Mouse (Mus musculus): ENCODE measurements around the gene Ccdc61. TPM values are rescaled to one million over a fixed set of nuclear protein-coding genes. Genes with fewer than 3 reads are reported as not detected.

The Ccdc61 gene
- polyA plus RNA-seq, 1 experiment from 2014 or later = 17.4 TPM

DNA sequence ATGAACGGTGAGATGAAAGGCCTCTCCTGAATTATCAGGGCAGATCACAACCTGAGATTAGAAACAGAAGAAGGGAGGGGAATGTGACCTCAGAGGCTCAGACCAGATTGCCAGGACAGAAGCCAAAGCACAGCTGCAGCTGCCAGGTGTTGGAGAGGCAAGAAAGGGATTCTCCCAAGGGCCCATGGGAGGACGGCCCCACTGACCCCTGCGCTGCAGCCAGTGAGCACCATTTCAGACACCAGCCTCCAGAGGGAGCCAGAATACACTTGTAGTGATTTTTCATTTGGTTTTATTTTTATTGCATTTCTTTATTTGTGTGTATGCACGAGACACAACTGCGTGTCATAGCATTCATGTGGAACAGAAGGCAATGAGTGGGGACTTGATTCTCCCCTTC, 13.7 kb downstream of the Ccdc61 start:
- no peak overlapping the region for H3K27ac ChIP-seq (ENCODE audit: low read depth, low read length)

DNA sequence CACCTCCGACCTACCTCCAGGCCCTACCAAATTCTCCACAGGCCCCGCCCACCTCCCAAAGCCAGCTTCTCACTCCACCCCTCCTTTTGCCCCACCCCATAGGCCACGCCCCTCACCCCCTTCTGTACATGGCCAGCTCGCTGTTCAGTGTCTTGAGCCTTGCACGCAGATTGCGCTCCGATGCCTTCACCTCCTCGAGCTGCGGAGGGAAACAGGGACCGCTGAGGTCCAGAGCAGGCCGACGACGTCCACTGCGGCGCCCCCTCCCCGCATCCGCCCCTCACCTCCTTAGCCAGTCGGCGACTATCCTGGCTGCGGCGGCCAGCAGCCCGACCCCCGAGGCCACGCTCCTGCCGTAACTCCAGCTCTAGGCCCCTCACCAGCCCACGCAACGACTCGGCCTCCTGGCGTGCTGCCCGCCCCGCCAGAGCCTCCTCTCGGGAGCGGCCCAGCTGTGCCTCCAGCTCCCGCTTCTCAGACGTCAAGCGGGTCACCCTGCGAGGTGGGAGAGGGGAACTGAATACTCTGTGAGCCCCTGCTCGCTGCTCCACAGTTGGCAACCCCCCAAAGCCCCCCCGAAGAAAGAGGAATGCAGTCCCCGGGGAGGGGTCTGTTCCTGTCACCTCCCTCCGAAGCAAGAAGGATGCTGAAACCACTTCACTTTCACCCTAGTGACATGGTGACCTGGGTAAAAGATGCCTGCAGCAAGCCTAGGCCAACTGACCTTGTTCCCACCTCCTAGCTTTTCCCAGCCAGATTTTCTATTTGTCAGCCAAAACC, 16.4 kb downstream of the Ccdc61 start:
- Histone ChIP-seq H3K4me2 (ENCODE audit: low read length) (peak overlapping the region; percentile 77), H3K9ac (ENCODE audit: low read length) (peak overlapping the region; percentile 68), H3K27me3 (replicated peaks; ENCODE audit: control insufficient read depth, insufficient read depth, low read length) (0 out of 2 replicates have a peak, but pooled peaks cover 5% of the 10 kb centered on the region), H3K4me3 (ENCODE audit: low read depth, low read length) (peak overlapping the region; percentile 41), H3K4me1 (ENCODE audit: control insufficient read depth, insufficient read depth, low read length) (peaks cover 4% of the 10 kb centered on the region; the same call in 1 of the 2 replicates), H3K36me3 (ENCODE audit: control insufficient read depth, insufficient read depth, low read length) (0 out of 2 replicates have a peak, but pooled peaks cover 9% of the 10 kb centered on the region), H3K27ac (ENCODE audit: low read depth, low read length) (no peak overlapping the region), H3K9me3 (replicated peaks; ENCODE audit: control insufficient read depth, low read length) (no peaks in the 10 kb centered on the region)
- WGBS = under 1% methylated on average over 41 of the region's 41 CpGs
- DNase-seq (ENCODE audit: low spot score) (peak; percentile 59), ATAC-seq (peak; percentile 35)

More for the DNA sequence above, 13.7 kb downstream of the Ccdc61 start:
- Histone ChIP-seq H3K9ac (ENCODE audit: low read length) (no peak overlapping the region), H3K9me3 (replicated peaks; ENCODE audit: control insufficient read depth, low read length) (no peaks in the 10 kb centered on the region), H3K4me2 (ENCODE audit: low read length) (no peak overlapping the region), H3K4me1 (ENCODE audit: control insufficient read depth, insufficient read depth, low read length) (peaks cover 4% of the 10 kb centered on the region; the same call in 1 of the 2 replicates), H3K27me3 (replicated peaks; ENCODE audit: control insufficient read depth, insufficient read depth, low read length) (0 out of 2 replicates have a peak, but pooled peaks cover 5% of the 10 kb centered on the region), H3K36me3 (ENCODE audit: control insufficient read depth, insufficient read depth, low read length) (peaks cover 25% of the 10 kb centered on the region; the same call in 1 of the 2 replicates), H3K4me3 (ENCODE audit: low read depth, low read length) (no peak overlapping the region)
- DNase-seq (ENCODE audit: low spot score) (peak; percentile 63), ATAC-seq (no peak)
- whole genome bisulfite sequencing = 36% methylated on average over 5 of the region's 5 CpGs

DNA sequence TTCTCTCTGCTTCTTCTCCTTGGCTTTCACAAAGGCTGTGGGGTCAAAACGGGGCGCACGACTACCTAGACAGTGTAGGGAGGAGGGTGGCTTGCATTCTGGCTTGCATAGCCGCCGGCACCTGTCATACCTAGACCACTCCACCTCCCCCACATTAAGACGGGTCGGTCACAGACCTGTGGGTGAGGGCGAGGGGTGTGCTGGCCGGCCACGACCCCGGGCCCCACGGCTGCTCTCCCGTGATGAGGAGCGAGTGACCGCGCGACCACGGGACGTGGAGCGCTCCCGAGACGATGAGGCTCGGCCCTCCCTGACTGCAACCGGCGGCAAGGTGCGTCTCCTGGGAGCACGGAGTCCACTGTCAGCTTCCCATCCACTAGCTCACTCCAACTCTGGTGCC, 17.2 kb downstream of the Ccdc61 start:
- WGBS = 37% methylated on average over 26 of the region's 27 CpGs
- no peaks in the 10 kb centered on the region for H3K9me3 ChIP-seq (replicated peaks; ENCODE audit: control insufficient read depth, low read length)
- H3K4me1 ChIP-seq (ENCODE audit: control insufficient read depth, insufficient read depth, low read length) = peaks cover 4% of the 10 kb centered on the region; the same call in 1 of the 2 replicates
- peak overlapping the region; percentile 37 for H3K9ac ChIP-seq (ENCODE audit: low read length)
- 0 out of 2 replicates have a peak, but pooled peaks cover 3% of the 10 kb centered on the region for H3K36me3 ChIP-seq (ENCODE audit: control insufficient read depth, insufficient read depth, low read length)
- no peak overlapping the region for H3K27ac ChIP-seq (ENCODE audit: low read depth, low read length)
- ATAC-seq (peak; percentile 13), DNase-seq (ENCODE audit: low spot score) (no peak)
- H3K4me3 ChIP-seq (ENCODE audit: low read depth, low read length) = peak overlapping the region; percentile 41
- H3K4me2 ChIP-seq (ENCODE audit: low read length) = peak overlapping the region; percentile 77
- H3K27me3 ChIP-seq (replicated peaks; ENCODE audit: control insufficient read depth, insufficient read depth, low read length) = 0 out of 2 replicates have a peak, but pooled peaks cover 5% of the 10 kb centered on the region

DNA sequence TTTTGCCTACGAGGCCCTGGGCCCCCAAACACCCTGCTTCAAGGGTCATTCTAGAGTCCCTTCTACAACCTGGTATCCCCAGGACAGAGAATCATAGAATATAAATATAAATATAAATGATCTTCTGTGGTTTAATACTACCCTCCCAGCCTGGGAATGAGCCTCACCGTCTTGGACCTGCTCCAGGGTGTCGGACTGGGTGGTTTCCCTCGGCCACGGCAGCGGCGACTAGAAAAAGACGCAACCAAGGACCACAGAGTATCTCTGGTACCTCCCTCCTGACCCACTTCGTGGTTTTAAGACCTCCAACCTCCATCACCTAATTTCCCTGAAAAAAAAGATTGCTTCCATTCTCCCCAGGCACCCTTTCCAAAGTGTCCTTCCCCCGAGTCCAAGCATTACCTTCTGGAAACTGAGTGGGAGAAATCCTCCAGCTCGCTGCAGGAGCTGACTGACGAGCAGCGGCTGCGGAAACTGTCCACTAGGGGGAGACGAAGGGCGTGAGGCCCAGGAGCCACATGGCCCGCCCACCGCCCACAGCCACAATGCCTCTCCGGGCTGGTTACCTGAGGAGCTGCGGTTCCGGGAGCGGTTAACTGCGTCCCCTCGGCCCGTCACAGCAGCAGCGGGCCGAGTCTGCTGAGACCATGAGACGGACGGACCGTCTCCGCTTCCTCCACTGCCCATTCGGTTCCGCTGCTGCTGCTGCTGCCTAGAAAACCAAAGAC, 18.2 kb downstream of the Ccdc61 start:
- peak overlapping the region; percentile 64 for H3K9ac ChIP-seq (ENCODE audit: low read length)
- H3K4me2 ChIP-seq (ENCODE audit: low read length) = peak overlapping the region; percentile 77
- WGBS = 21% methylated on average over 33 of the region's 33 CpGs
- DNase-seq (ENCODE audit: low spot score) (peak; percentile 92), ATAC-seq (peak; percentile 74)
- no peaks in the 10 kb centered on the region for H3K36me3 ChIP-seq (ENCODE audit: control insufficient read depth, insufficient read depth, low read length)
- peak overlapping the region; percentile 41 for H3K4me3 ChIP-seq (ENCODE audit: low read depth, low read length)
- H3K4me1 ChIP-seq (ENCODE audit: control insufficient read depth, insufficient read depth, low read length) = peaks cover 4% of the 10 kb centered on the region; the same call in 1 of the 2 replicates
- H3K9me3 ChIP-seq (replicated peaks; ENCODE audit: control insufficient read depth, low read length) = no peaks in the 10 kb centered on the region
- H3K27me3 ChIP-seq (replicated peaks; ENCODE audit: control insufficient read depth, insufficient read depth, low read length) = 0 out of 2 replicates have a peak, but pooled peaks cover 5% of the 10 kb centered on the region
- no peak overlapping the region for H3K27ac ChIP-seq (ENCODE audit: low read depth, low read length)

DNA sequence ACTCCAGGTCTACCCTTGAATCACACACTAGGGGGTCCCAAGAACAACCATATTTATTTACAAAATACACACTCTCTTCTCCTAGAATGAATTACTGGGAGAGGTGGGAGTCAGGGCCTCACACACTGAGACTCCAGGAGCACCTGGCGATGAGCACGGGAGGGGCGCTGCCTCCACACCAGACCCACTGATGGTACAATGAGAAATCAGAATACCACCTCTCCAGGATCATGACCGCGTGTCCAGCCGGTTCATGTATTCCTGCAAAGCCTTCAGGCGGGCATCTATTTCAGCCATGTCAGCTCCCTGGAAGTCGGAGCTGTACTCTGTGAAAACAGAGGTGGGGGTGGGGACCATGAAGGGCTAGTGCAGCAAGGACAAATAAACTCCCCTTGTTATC, 19.4 kb downstream of the Ccdc61 start:
- Histone ChIP-seq H3K36me3 (ENCODE audit: control insufficient read depth, insufficient read depth, low read length) (no peaks in the 10 kb centered on the region), H3K27ac (ENCODE audit: low read depth, low read length) (no peak overlapping the region), H3K4me1 (ENCODE audit: control insufficient read depth, insufficient read depth, low read length) (peaks cover 4% of the 10 kb centered on the region; the same call in 1 of the 2 replicates), H3K4me3 (ENCODE audit: low read depth, low read length) (no peak overlapping the region), H3K9ac (ENCODE audit: low read length) (no peak overlapping the region), H3K4me2 (ENCODE audit: low read length) (no peak overlapping the region), H3K9me3 (replicated peaks; ENCODE audit: control insufficient read depth, low read length) (no peaks in the 10 kb centered on the region), H3K27me3 (replicated peaks; ENCODE audit: control insufficient read depth, insufficient read depth, low read length) (0 out of 2 replicates have a peak, but pooled peaks cover 5% of the 10 kb centered on the region)
- ATAC-seq = no peak
- DNase-seq (ENCODE audit: low spot score) = no peak
- 93% methylated on average over 8 of the region's 8 CpGs for WGBS

DNA sequence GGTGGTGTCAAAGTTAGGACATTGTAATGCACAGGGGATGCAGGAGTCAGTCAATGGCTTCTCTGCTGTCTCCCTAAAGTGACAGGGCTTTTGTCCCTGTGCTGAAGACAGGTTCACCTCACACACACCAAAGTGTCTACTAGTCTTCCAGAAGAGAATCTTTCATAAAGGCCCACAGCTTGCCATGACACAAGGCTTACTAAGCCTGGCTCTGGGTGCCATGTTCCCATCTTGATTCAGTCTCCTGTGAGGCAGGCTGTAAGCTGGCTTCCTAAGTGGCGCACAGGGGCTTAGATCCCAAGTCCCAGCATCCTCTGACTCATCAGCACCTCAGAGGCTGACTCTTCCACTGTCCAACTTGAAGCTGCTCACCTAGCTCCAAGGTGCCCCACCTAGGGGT, 23.3 kb downstream of the Ccdc61 start:
- Histone ChIP-seq H3K27ac (ENCODE audit: low read depth, low read length) (no peak overlapping the region), H3K4me3 (ENCODE audit: low read depth, low read length) (no peak overlapping the region), H3K4me1 (ENCODE audit: control insufficient read depth, insufficient read depth, low read length) (no peaks in the 10 kb centered on the region), H3K36me3 (ENCODE audit: control insufficient read depth, insufficient read depth, low read length) (no peaks in the 10 kb centered on the region), H3K9me3 (replicated peaks; ENCODE audit: control insufficient read depth, low read length) (no peaks in the 10 kb centered on the region), H3K4me2 (ENCODE audit: low read length) (no peak overlapping the region), H3K27me3 (replicated peaks; ENCODE audit: control insufficient read depth, insufficient read depth, low read length) (no peaks in the 10 kb centered on the region), H3K9ac (ENCODE audit: low read length) (no peak overlapping the region)
- DNase-seq (ENCODE audit: low spot score) (no peak), ATAC-seq (no peak)
- WGBS = 83% methylated on average over 1 of the region's 1 CpGs

DNA sequence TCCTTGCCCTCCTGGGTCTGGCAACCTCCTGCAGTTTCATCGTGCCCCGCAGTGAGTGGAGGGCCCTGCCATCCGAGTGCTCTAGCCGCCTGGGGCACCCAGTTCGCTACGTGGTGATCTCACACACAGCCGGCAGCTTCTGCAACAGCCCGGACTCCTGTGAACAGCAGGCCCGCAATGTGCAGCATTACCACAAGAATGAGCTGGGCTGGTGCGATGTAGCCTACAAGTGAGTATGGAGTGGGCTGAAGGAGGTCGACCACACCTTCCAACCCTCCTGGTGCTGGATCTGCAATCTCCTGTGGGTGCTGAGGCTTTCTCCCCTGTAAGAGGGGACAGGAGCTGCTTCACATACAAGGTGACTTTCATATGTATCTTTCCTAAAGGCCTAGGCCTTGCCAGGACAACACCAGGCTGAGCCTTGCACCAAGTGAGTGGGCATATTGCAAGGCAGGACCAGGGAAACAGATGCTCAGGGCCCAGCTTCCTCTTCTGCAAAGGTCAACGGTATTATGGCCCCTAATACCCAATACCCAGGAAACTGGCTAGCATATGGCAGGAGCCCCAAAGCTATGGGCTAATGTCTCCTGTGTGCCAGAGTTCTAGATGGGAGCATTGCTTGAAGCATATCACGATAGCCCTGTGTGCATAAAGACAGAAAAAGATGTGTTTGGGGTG, 25.3 kb downstream of the Ccdc61 start:
- no peak overlapping the region for H3K4me3 ChIP-seq (ENCODE audit: low read depth, low read length)
- no peak overlapping the region for H3K9ac ChIP-seq (ENCODE audit: low read length)
- no peaks in the 10 kb centered on the region for H3K27me3 ChIP-seq (replicated peaks; ENCODE audit: control insufficient read depth, insufficient read depth, low read length)
- no peaks in the 10 kb centered on the region for H3K4me1 ChIP-seq (ENCODE audit: control insufficient read depth, insufficient read depth, low read length)
- H3K36me3 ChIP-seq (ENCODE audit: control insufficient read depth, insufficient read depth, low read length) = no peaks in the 10 kb centered on the region
- H3K4me2 ChIP-seq (ENCODE audit: low read length) = no peak overlapping the region
- 70% methylated on average over 13 of the region's 13 CpGs for WGBS
- H3K9me3 ChIP-seq (replicated peaks; ENCODE audit: control insufficient read depth, low read length) = no peaks in the 10 kb centered on the region
- ATAC-seq (no peak), DNase-seq (ENCODE audit: low spot score) (no peak)
- no peak overlapping the region for H3K27ac ChIP-seq (ENCODE audit: low read depth, low read length)

DNA sequence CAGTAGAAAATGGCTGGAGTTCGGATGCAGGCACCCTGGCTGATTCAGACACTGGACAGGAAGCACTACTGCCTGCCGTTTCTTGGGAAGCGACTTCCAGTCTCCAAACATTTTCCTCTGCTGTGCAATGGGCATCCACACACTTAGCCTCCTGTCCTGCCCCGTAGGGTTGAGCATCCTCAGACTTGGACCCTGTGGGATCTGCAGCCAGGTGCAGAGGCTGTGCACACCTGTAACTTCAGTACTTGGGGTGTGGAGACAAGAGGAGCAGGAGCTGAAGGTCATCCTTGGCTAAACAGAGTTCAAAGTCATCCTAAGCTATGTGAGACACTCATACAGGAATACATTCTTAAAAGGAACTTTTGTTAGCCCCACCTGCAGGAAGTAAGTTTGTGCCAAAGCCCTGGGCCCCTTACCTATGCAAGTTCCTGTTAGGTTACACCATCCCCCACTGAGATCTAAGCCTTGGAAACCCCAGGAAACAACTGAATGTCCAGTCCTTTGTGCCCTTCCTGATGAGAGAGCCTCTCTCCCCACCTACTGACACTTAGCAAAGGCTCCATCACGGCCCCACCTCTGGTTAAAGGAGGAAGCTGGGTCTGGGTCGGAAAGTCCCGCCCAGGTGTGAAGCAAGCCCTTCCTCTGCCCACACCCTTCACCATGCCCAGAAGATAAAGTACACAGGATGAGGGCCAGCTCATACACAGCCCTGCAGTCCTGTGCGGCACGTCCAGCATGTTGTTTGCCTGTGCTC, 26.0 kb downstream of the Ccdc61 start:
- Histone ChIP-seq H3K9me3 (replicated peaks; ENCODE audit: control insufficient read depth, low read length) (no peaks in the 10 kb centered on the region), H3K4me1 (ENCODE audit: control insufficient read depth, insufficient read depth, low read length) (no peaks in the 10 kb centered on the region), H3K27me3 (replicated peaks; ENCODE audit: control insufficient read depth, insufficient read depth, low read length) (no peaks in the 10 kb centered on the region), H3K4me2 (ENCODE audit: low read length) (no peak overlapping the region), H3K4me3 (ENCODE audit: low read depth, low read length) (no peak overlapping the region), H3K27ac (ENCODE audit: low read depth, low read length) (no peak overlapping the region), H3K36me3 (ENCODE audit: control insufficient read depth, insufficient read depth, low read length) (no peaks in the 10 kb centered on the region), H3K9ac (ENCODE audit: low read length) (no peak overlapping the region)
- ATAC-seq = no peak
- WGBS = 71% methylated on average over 9 of the region's 9 CpGs
- DNase-seq (ENCODE audit: low spot score) = no peak

Data from forebrain, embryonic 14.5 days (tissue).